Mouse (Mus musculus) MEL (cell line): ENCODE measurements at regions not wholly inside any gene's neighbourhood (a gene's known extent, or its start where the extent isn't known, plus 50 kb on each side); places are given as distances from the start of the nearest gene placed in this dataset.

Experiments used
- DNase-seq: peaks from one replicate; pipeline ENCODE4 v3.0.0; 2011; ENCODE audit warnings: low read depth, low spot score
- H3K27ac ChIP-seq: 2 replicates; pipeline ENCODE4 v1.5.1; 2012; ENCODE audit warnings: low read depth, mild to moderate bottlenecking, control low read depth, low read length, moderate library complexity; ENCODE audit not compliant: control insufficient read depth
- H3K27me3 ChIP-seq, 2 experiments: fragments of 150-350 bp in 1 of 2; sonication (generic) in 1 of 2; 2 replicates each; pipeline ENCODE4 v1.6.1; 2012; ENCODE audit warnings: low read length in 2 of 2, mild to moderate bottlenecking in 2 of 2, improper control_type of control experiment in 1 of 2, moderate library complexity in 1 of 2; ENCODE audit not compliant: insufficient read depth in 2 of 2, control insufficient read depth in 1 of 2
- H3K36me3 ChIP-seq, 2 experiments: 2 replicates each; pipeline ENCODE4 v1.6.1; 2012 to 2014; ENCODE audit warnings: low read length in 2 of 2, improper control_type of control experiment in 1 of 2, inconsistent platforms in 1 of 2, mild to moderate bottlenecking in 1 of 2; ENCODE audit not compliant: insufficient read depth in 2 of 2, control insufficient read depth in 1 of 2
- H3K4me1 ChIP-seq, 2 experiments: fragments of 150-350 bp in 1 of 2; sonication (generic) in 1 of 2; 2 replicates each; pipeline ENCODE4 v1.6.1; 2012; ENCODE audit warnings: low read length in 2 of 2, improper control_type of control experiment in 1 of 2, mild to moderate bottlenecking in 1 of 2; ENCODE audit not compliant: insufficient read depth in 2 of 2, control insufficient read depth in 1 of 2
- H3K4me3 ChIP-seq, 2 experiments: fragments of 150-350 bp in 1 of 2; sonication (generic) in 1 of 2; 2 replicates each; pipeline ENCODE4 v1.5.1; 2012; ENCODE audit warnings: low read depth in 2 of 2, low read length in 2 of 2, mild to moderate bottlenecking in 2 of 2, moderate library complexity in 2 of 2, control low read depth in 1 of 2, improper control_type of control experiment in 1 of 2; ENCODE audit not compliant: control insufficient read depth in 1 of 2, insufficient read depth in 1 of 2
- H3K79me2 ChIP-seq: 2 replicates; pipeline ENCODE4 v1.6.1; 2012; ENCODE audit warnings: mild to moderate bottlenecking, low read length, moderate library complexity; ENCODE audit not compliant: control insufficient read depth, poor library complexity, insufficient read depth
- H3K9ac ChIP-seq: 2 replicates; pipeline ENCODE4 v1.6.1; 2012; ENCODE audit warnings: low read depth, mild to moderate bottlenecking, control low read depth, low read length, moderate library complexity; ENCODE audit not compliant: control insufficient read depth, poor library complexity, severe bottlenecking
- H3K9me3 ChIP-seq: fragments of 150-350 bp; sonication (generic); replicated peaks from 2 replicates; pipeline ENCODE4 v1.6.1; 2012; ENCODE audit warnings: mild to moderate bottlenecking, low read length, improper control_type of control experiment, moderate library complexity; ENCODE audit not compliant: insufficient read depth
- BHLHE40 ChIP-seq: IDR thresholded peaks from 2 replicates; pipeline ENCODE4 v1.6.1; 2012; ENCODE audit warnings: low read depth, mild to moderate bottlenecking, inconsistent platforms, low read length, improper control_type of control experiment, borderline replicate concordance
- CHD2 ChIP-seq: IDR thresholded peaks from 2 replicates; pipeline ENCODE4 v1.6.1; 2011; ENCODE audit warnings: low read length, improper control_type of control experiment
- CTCF ChIP-seq, 3 experiments: IDR thresholded peaks in 2 of 3; conservative IDR thresholded peaks in 1 of 3; 2 replicates each; pipeline ENCODE4 v1.5.1; 2011 to 2012; ENCODE audit warnings: low read length in 3 of 3, low read depth in 2 of 3, mild to moderate bottlenecking in 2 of 3, improper control_type of control experiment in 1 of 3, inconsistent platforms in 1 of 3, mixed read lengths in 1 of 3, moderate library complexity in 1 of 3; ENCODE audit not compliant: control insufficient read depth in 1 of 3, insufficient read depth in 1 of 3, poor library complexity in 1 of 3, severe bottlenecking in 1 of 3
- ELF1 ChIP-seq: IDR thresholded peaks from 2 replicates; pipeline ENCODE4 v1.6.1; 2014; ENCODE audit warnings: low read depth, mild to moderate bottlenecking, inconsistent platforms, low read length, improper control_type of control experiment, moderate library complexity
- EP300 ChIP-seq, 2 experiments: IDR thresholded peaks; 2 replicates each; pipeline ENCODE4 v1.6.1; 2011; ENCODE audit warnings: improper control_type of control experiment in 2 of 2, low read length in 2 of 2, low read depth in 1 of 2, mild to moderate bottlenecking in 1 of 2
- ETS1 ChIP-seq: IDR thresholded peaks from 2 replicates; pipeline ENCODE4 v1.6.1; 2012; ENCODE audit warnings: low read depth, mild to moderate bottlenecking, inconsistent platforms, low read length, improper control_type of control experiment, moderate library complexity
- GATA1 ChIP-seq: IDR thresholded peaks from 2 replicates; pipeline ENCODE4 v1.6.1; 2011; ENCODE audit warnings: low read depth, low read length, improper control_type of control experiment
- HCFC1 ChIP-seq: IDR thresholded peaks from 2 replicates; pipeline ENCODE4 v1.6.1; 2012; ENCODE audit warnings: low read depth, mild to moderate bottlenecking, inconsistent platforms, low read length, improper control_type of control experiment, moderate library complexity
- MEF2A ChIP-seq: IDR thresholded peaks from 2 replicates; pipeline ENCODE4 v1.6.1; 2014; ENCODE audit warnings: low read depth, mild to moderate bottlenecking, inconsistent platforms, low read length, improper control_type of control experiment; ENCODE audit not compliant: poor library complexity, insufficient replicate concordance, severe bottlenecking; ENCODE audit errors: extremely low read depth
- MYB ChIP-seq: IDR thresholded peaks from 2 replicates; pipeline ENCODE4 v1.6.1; 2011; ENCODE audit warnings: mild to moderate bottlenecking, low read depth, low read length, improper control_type of control experiment
- MYC ChIP-seq: IDR thresholded peaks from 2 replicates; pipeline ENCODE4 v1.6.1; 2011; ENCODE audit warnings: low read depth, mild to moderate bottlenecking, low read length, improper control_type of control experiment, moderate library complexity
- POLR2A ChIP-seq, 2 experiments: IDR thresholded peaks; 2 replicates each; pipeline ENCODE4 v1.6.1; 2011 to 2012; ENCODE audit warnings: low read length in 2 of 2, mild to moderate bottlenecking in 2 of 2, control low read depth in 1 of 2, improper control_type of control experiment in 1 of 2, low read depth in 1 of 2, moderate library complexity in 1 of 2; ENCODE audit not compliant: control insufficient read depth in 1 of 2, insufficient read depth in 1 of 2, poor library complexity in 1 of 2
- POLR2AphosphoS2 ChIP-seq: IDR thresholded peaks from 2 replicates; pipeline ENCODE4 v1.6.1; 2011; ENCODE audit warnings: low read length, improper control_type of control experiment
- RCOR1 ChIP-seq: IDR thresholded peaks from 2 replicates; pipeline ENCODE4 v1.6.1; 2012; ENCODE audit warnings: low read depth, mild to moderate bottlenecking, inconsistent platforms, low read length, improper control_type of control experiment
- SIN3A ChIP-seq: IDR thresholded peaks from 2 replicates; pipeline ENCODE4 v1.6.1; 2012; ENCODE audit warnings: low read length, improper control_type of control experiment, inconsistent platforms
- SMC3 ChIP-seq: IDR thresholded peaks from 2 replicates; pipeline ENCODE4 v1.6.1; 2011; ENCODE audit warnings: low read depth, low read length, improper control_type of control experiment
- TAL1 ChIP-seq: IDR thresholded peaks from 2 replicates; pipeline ENCODE4 v1.6.1; 2012; ENCODE audit warnings: mild to moderate bottlenecking, inconsistent platforms, low read length, moderate library complexity, mixed read lengths
- TBP ChIP-seq: IDR thresholded peaks from 2 replicates; pipeline ENCODE4 v1.8.0; 2011; ENCODE audit warnings: low read depth, low read length, improper control_type of control experiment
- TCF12 ChIP-seq: IDR thresholded peaks from 2 replicates; pipeline ENCODE4 v1.6.1; 2014; ENCODE audit warnings: low read depth, mild to moderate bottlenecking, inconsistent platforms, low read length, improper control_type of control experiment, moderate library complexity
- UBTF ChIP-seq: IDR thresholded peaks from 2 replicates; pipeline ENCODE4 v1.6.1; 2012; ENCODE audit warnings: low read depth, mild to moderate bottlenecking, inconsistent platforms, low read length, improper control_type of control experiment, moderate library complexity, borderline replicate concordance; ENCODE audit not compliant: insufficient read depth
- USF1 ChIP-seq: IDR thresholded peaks from 2 replicates; pipeline ENCODE4 v1.6.1; 2014; ENCODE audit warnings: low read depth, mild to moderate bottlenecking, inconsistent platforms, low read length, improper control_type of control experiment, moderate library complexity
- ZMIZ1 ChIP-seq: IDR thresholded peaks from 2 replicates; pipeline ENCODE4 v1.6.1; 2012; ENCODE audit warnings: low read depth, mild to moderate bottlenecking, inconsistent platforms, low read length, improper control_type of control experiment, moderate library complexity

GRCm38 (mm10) chr12:96476344-96476743 lies 784.3 kb downstream of the Flrt2 start:
- TF ChIP-seq TBP (no peak), CHD2 (no peak), SIN3A (no peak), TCF12 (no peak)
- no peak overlapping the region for H3K9ac ChIP-seq
- H3K27me3 ChIP-seq = no peaks in the 10 kb centered on the region
- no peak overlapping the region for H3K27ac ChIP-seq
- no peak overlapping the region for H3K4me3 ChIP-seq
- H3K36me3 ChIP-seq = no peaks in the 10 kb centered on the region
- H3K4me1 ChIP-seq = no peaks in the 10 kb centered on the region
- DNase-seq = no peak
- no peaks in the 10 kb centered on the region for H3K9me3 ChIP-seq
- H3K79me2 ChIP-seq = no peaks in the 10 kb centered on the region

DNA sequence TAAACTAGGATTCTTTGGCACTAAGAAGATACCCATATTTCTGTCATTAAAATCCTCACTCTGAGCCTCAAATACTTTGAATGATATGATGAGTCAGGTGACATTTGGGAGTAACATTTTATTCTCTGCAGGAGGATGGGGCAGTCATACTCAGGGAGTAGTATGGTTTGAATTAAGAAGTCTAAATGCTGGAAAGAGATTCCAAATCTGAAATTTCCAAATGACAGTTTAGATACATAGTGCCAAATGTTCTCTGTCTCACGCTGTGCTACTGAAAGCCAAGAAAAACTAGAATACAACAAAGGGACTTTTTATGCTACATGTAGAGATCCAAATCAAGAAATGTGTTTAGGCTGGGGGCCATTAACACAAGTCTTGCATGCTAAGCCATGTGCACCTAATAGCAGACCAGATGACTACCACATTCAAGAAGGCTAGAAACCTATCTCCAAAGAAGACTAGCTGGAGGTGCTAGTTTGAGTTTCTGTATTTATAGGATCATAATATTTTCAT lies 796.5 kb downstream of the Flrt2 start:
- TF ChIP-seq SMC3 = no peak
- no peak for TF ChIP-seq UBTF
- TF ChIP-seq POLR2A (IDR thresholded peaks at IDR 0.05; ENCODE audit: control insufficient read depth in 1 of 2, insufficient read depth in 1 of 2, low read depth in 1 of 2, low read length in 2 of 2, poor library complexity in 1 of 2) = no peak
- TF ChIP-seq TAL1 = no peak
- no peak for TF ChIP-seq ZMIZ1
- no peak for TF ChIP-seq SIN3A
- TF ChIP-seq TBP = no peak
- no peak for TF ChIP-seq GATA1
- no peaks in the 10 kb centered on the region for H3K27me3 ChIP-seq
- H3K4me1 ChIP-seq = no peaks in the 10 kb centered on the region
- H3K4me3 ChIP-seq = no peak overlapping the region
- H3K79me2 ChIP-seq = no peaks in the 10 kb centered on the region
- H3K9me3 ChIP-seq = no peaks in the 10 kb centered on the region
- H3K9ac ChIP-seq = no peak overlapping the region
- no peak overlapping the region for H3K27ac ChIP-seq
- DNase-seq = no peak
- no peaks in the 10 kb centered on the region for H3K36me3 ChIP-seq

DNA sequence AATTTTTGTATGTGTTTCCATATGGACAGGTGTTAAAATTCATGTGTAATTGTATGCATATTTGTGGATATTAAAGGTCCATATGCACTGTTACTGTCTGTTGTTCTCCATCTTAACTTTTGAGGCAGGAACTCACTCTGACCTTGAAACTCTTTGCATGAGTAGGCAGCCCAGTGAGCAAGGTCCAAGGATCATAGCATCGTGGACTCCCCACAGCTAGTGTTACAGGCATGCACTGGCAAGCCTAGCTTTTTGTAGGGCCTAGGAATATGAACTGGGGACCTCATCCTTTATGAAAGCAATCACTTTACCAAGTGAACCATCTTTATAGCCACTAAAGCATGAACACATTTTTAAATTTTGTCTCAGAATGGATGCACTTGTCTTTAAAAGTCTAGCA lies 817.6 kb downstream of the Flrt2 start:
- no peaks in the 10 kb centered on the region for H3K9me3 ChIP-seq
- H3K36me3 ChIP-seq = no peaks in the 10 kb centered on the region
- no peak for TF ChIP-seq MYC
- TF ChIP-seq MYB = no peak
- no peak for TF ChIP-seq POLR2AphosphoS2
- no peak for TF ChIP-seq SIN3A
- TF ChIP-seq RCOR1 = no peak
- TF ChIP-seq USF1 = no peak
- no peak for TF ChIP-seq POLR2A (IDR thresholded peaks at IDR 0.05; ENCODE audit: control insufficient read depth in 1 of 2, insufficient read depth in 1 of 2, low read depth in 1 of 2, low read length in 2 of 2, poor library complexity in 1 of 2)
- TF ChIP-seq ELF1 = no peak
- no peak for TF ChIP-seq GATA1
- no peak for TF ChIP-seq BHLHE40
- TF ChIP-seq CTCF (IDR thresholded peaks at IDR 0.05 in 2 of 3, conservative IDR thresholded peaks at IDR 0.05 in 1 of 3; ENCODE audit: control insufficient read depth in 1 of 3, insufficient read depth in 1 of 3, low read depth in 2 of 3, low read length in 3 of 3, poor library complexity in 1 of 3, severe bottlenecking in 1 of 3) = no peak
- TF ChIP-seq SMC3 = no peak
- no peak for TF ChIP-seq HCFC1
- no peak for TF ChIP-seq MEF2A
- TF ChIP-seq TCF12 = no peak
- no peak for TF ChIP-seq ETS1
- no peak for TF ChIP-seq EP300 (IDR thresholded peaks at IDR 0.05; ENCODE audit: low read depth in 1 of 2, low read length in 2 of 2)
- TF ChIP-seq CHD2 = no peak
- TF ChIP-seq UBTF = no peak
- no peak overlapping the region for H3K9ac ChIP-seq
- H3K4me1 ChIP-seq = no peaks in the 10 kb centered on the region
- no peak overlapping the region for H3K27ac ChIP-seq
- H3K27me3 ChIP-seq = no peaks in the 10 kb centered on the region
- no peaks in the 10 kb centered on the region for H3K79me2 ChIP-seq
- H3K4me3 ChIP-seq = no peak overlapping the region
- no peak for DNase-seq
